Mouse (Mus musculus): ENCODE measurements at regions not wholly inside any gene's neighbourhood (a gene's known extent, or its start where the extent isn't known, plus 50 kb on each side); places are given as distances from the start of the nearest gene placed in this dataset.

DNA sequence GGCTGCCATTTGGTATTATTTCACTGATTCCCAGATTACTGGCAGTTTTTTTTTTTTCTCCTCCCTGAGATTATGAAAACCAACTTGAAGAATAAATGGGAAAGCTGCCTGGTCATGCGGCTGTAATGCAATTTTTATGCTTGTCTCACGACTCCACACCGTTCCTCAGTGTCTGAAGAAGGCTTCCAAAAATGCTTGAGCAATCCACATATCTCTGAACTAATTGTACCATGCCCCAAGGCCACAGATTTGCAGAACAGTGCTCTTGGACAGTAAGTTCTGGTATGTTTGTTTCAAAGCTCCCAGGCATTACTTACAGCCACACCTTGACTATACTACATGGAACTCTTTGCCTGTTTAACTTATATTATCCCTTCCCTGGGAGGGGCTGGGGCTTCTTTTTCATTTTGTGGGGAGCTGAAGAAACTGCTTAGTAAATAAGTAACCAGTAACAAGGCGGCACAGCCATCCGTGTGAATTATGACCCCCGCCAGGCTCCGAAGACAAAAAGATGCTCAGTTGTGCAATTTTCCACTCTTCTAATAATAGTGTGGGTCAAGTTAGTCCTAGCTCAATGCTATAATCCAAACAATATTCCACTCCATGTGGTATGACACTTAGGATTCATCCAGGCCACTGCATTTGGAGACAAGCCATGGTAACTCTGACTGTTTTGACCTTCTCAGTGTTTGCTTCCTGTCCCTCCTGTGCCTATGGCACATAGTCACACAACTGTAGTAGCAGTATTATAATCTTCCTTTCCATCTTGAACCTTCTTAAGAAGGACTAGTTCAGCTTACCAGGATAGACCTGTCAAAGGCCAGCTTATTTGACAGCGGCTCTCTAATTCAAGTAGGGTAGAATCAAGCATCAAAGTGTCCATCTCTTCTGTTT, 305.1 kb downstream of the Pten start:
- TF ChIP-seq CTCF (IDR thresholded peaks at IDR 0.05; ENCODE audit: low read depth, low read length) (no peak), GATA1 (IDR thresholded peaks at IDR 0.05; ENCODE audit: borderline replicate concordance, low read length) (no peak)
